Mouse (Mus musculus) thymus, postnatal 4 days (tissue): ENCODE results near the gene Wap.

ENCODE experiments used
- DNase-seq: peaks from one replicate; pipeline ENCODE4 v3.0.0; 2021

Gene Wap

DNA sequence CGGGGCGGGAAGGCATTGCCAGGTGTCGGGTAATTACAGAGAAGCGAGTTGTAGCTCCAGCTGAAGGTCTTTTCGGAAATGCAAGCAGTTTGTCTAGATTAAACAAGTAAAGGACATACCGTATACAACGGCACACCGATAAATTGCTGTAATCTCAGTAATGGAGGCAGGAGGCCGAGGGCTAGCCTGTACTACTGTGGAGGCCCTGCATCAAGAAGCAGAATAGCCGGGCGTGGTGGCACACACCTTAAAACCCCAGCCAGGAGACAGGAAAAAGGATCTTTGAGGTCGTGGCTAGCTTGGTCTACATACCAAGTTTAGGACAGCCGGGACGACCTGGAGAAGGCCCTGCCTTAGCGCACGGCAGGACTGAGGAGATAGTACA lies 12.1 kb downstream of the Wap start:
- no peak for DNase-seq

DNA sequence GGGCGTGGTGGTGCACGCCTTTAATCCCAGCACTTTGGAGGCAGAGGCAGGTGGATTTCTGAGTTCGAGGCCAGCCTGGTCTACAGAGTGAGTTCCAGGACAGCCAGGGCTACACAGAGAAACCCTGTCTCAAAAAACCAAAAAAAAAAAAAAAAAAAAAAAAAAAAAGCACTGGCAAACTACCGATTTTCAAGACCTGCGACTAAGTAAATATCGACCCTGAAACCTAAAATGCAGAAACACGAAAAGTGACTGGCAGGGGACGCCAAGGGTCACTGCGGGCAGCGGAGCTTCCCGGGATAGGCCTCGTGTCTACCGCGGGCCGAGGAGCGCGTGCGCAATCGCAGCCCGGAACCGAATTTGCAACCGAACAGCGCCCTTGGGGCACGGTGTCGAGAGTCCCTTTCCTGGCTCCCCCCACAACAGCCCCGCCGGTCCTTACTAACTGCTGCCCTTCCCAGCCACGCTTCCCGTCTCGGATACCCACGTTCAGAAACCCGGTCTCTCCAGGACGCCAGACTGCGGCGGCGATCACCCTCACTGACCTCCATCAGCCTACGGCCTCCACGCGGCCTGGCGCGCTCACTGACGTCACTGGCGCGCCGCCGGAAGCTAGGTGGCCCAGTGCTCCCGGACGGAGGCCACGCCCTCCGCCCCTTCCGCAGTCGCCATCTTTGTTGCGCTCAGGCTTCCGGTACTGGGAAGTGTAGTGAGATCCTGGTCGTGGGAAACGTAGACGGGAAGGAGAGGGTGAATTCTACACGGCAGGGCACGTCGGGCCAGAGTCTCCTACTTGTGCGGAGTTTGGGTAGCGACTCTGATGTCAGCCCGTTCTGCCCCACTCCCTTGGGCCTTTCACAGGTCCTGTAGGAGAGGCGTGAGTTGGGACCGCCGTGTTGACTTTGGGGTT lies 12.7 kb downstream of the Wap start, which contains the start of gene Tbrg4:
Gene Tbrg4, minus strand, starts transcription at position 590 of the 910 bp plus-strand sequence.
- DNase-seq = peak; percentile 94

DNA sequence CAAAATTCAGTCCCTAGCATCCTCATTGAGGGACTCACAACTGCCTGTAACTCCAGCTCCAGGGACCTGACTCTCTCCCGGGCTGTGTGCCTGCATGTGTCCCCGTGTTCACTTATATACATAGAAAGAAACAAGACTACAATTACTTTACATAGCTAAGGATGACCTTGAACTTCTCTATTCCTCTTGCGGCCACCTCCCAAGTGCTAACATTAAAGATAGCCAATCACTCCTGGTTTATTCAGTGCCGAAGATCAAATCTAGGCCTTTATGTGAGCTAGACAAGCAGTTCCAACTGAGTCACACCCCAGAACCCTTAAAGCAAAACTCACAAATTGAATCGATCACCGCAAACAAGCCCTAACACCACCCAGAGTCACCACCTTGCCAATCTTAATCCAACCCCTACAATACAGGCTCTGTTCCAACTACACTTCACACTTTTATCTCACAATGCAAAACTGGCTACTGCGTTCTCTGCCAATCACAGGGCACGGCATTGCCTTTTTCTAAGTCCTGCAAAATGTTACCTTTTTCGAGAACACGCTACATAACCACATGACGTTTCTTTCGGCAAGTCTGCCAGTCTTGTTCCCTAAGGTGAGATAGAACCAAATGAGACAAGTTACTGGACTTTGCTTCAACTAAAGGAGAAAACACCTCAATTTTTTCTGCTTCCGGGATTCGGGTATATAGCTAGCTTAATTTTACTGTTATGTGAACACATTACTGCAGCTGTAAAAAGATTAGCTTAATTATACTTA lies 13.6 kb downstream of the Wap start:
- DNase-seq = no peak

DNA sequence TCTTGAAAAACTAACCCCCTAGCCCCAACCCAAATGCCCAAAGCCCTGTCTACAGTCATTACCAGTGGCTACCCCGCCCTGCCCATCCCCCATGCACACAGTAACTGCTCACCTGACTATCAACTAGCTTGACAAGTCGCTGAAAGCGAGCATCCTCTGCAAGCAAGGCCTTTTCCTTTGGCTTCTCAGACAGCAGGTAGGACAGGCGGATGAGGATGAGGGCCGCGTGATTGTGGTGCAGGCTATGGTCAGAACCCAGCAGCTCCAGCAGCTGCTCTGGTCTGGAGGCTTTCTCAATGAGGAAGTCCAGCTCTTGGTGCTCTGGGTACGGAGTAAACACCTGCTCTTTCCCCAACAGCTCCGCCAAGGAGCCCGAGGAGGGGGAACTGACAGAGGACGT lies 14.7 kb downstream of the Wap start:
- no peak for DNase-seq

DNA sequence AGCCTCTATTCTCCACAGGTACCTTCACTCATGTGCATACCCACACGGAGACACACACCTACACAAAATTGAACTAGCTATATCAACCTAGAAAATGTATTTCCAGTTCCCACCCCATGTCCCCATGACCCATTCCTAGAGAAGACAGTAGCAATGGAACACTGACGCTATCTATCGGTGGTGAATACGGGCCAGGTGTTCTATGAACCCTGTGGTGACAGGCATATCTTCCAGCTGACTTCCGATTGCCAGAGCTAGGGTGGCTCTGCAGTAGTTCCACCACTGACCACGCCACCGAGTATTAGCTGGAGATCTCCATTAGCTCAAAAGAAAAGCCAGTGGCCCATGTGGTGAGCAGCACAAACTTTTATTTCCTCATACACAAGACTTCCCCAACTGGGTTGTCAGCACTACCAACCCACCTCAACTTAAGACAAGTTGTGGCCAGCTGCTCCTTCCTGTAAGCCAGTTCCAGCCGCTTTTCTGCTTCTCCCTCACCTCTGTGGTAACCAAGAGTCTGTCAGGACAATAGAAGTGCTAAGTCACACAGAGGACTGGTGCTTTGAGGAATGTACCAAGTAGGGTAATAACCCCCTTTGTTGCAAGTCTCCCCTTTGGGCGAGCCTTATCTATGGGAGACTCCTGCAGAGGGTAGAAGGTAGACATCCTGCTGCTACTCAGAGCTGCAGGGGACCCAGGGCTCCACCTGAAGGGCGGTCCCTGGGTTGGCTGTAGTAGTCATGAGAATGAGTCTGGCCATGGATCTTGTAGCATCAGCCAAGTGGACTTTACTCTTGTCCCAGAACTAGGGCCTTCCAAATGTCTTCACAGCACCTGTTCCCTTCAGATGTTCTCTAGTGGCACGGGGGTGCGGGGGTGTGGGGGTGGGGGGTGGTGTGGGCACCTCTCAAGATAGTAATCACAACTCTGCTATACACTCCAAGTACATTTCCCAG lies 22.9 kb downstream of the Wap start:
- DNase-seq = no peak

DNA sequence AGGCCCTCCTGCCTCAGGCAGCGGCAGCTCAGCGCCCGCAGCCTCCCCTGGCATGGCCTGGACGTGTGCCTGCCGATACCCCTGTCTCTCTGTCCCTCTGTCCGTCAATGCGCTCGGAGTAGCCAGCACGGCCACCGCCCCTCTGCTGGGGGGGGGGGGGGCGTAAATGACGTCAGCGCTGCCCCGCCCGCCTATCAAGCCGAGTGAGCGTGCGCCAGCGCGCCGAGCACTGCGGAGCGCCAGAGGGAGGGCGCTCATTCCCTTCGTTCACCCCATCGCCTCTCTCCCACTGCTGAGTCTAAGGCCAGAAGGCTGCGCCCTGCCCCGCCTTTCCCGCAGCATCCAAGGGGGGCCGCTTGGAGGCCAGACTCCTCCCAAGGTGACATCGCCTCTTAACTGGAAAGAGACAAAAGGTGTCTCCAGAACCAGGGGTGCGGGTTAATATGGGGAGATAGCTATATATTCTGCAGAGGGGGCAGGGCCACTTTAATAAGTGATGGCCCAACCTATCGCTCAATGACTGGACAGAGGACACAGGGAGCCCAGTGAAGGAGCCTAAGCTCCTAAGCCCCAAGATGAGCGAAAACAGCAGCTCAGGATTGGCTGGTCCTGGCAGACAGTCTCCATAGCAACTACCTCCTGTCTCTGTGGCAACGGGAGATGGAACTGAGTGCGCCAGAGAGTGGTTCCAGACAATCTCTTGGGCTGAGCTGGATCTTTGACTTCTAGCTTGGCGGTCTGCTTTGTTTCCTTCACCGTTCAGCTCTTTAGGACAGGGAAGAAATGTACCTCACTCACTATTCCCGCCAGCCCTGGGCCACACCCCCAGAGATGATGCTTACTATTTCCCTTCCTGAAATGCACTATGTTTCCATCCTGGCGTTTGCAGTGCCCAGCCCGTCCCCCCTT lies 32.7 kb downstream of the Wap start, which contains the start of gene Nacad:
Gene Nacad, minus strand, starts transcription at position 563 of the 909 bp plus-strand sequence.
- no peak for DNase-seq

DNA sequence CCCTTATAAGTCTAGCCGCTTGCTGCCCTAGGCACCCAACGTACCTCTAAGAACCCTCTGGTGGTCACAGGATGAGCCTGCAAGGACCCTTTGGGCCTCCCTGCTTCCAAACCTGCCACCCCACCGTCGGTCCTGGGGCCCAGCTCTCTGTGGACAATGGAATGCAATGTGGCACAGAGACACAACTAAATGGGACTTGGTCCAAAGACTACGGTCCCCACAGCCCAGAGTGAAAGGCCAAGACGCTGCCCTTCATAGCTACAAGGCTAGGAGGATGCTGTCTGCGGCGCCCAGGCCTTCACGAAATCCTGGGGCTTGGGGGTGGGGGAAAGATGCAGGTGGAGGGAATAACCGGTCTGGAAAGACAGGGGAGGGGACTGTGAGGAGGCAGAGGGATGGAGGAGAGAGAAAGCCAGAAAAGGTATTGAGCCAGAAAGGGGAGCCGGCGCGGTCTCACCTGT lies 33.4 kb downstream of the Wap start:
- no peak for DNase-seq

DNA sequence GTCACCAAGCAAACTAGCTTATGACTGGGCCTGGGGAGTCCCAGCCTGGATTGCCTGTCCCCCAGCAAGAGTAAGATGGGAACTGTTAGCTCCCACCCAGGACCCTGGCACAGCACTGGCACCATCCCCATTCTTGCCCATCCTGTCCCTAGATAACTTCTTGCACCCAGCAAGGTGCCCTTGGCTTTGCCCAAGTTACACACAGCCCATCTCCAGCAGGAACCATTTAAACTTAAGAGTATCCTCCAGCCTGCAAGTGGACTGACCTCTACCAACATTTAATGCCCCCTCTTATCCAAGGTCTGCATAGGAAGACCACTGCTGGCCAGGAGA lies 33.9 kb downstream of the Wap start:
- no peak for DNase-seq

DNA sequence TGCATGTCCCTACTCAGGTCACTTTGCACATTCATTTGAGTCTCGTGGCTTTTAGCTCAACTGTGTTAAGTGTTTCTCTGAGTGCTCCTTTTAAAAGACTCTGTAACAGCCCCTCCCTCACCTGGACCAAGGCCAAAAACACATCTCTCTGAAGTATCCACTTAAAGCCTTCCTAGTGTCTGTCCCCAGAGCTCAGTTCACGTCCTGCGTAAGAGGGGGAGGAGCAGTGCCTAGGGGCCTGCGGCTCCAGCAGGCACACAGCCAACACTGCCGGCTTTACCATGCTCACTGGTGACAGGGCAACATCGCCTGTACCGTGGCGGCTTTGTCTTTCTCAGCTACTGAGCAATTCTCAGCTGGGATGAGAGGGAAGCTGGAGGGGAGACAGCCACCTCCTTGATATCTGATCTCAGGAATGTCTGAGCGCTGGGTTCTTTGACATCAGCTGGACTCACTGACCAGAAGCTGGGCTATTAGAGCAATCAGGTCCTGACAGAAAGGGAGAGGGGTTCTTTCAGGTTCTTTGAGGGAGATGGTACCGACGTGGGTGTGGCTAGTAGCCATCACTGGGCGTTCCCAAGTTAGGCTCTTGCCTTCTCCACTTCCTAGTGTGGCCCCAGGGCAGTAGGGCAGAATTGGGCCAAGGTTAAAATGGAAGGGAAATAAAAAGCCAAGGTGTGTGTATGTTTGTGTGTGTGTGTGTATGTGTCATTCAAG lies 34.4 kb downstream of the Wap start:
- DNase-seq = peak; percentile 27

DNA sequence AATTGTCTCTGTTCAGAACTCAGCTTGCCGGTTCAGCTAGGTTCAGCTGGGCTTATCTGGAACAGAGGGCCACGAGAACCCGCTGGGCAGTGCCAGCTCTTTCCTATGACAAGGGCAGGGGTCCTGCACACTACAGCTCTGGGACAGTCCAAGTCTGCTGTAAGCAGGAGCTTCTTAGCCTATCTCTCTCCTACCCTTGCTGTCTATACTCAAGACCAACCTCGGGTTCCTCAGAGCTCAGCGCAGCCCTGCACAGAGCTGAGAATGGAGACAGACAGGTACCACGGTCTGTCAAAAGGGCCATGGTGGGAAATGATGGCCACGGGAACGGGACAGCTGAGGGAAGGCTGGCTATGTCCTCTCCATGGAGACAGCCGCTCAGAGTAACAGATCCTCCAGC lies 35.2 kb downstream of the Wap start:
- no peak for DNase-seq

DNA sequence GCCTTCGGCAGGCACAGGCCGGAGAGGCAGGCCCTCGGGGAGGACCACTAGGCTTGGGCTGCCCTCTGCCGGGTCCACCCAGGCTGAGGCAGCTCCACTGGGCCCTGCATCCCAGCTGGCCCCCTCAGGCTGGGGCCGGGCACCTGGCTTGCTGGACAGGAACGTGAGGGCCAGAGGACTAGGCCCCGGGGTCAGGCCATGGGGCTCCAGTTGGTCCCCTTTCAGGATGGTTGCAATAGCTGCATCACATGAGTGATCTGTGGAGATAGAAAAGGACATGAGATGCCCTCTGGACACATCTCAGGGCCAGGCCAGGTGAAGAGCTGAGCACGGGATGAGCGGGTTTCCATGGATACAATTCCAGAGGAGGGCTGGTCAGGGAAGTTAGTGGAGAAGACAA lies 35.8 kb downstream of the Wap start:
- no peak for DNase-seq

DNA sequence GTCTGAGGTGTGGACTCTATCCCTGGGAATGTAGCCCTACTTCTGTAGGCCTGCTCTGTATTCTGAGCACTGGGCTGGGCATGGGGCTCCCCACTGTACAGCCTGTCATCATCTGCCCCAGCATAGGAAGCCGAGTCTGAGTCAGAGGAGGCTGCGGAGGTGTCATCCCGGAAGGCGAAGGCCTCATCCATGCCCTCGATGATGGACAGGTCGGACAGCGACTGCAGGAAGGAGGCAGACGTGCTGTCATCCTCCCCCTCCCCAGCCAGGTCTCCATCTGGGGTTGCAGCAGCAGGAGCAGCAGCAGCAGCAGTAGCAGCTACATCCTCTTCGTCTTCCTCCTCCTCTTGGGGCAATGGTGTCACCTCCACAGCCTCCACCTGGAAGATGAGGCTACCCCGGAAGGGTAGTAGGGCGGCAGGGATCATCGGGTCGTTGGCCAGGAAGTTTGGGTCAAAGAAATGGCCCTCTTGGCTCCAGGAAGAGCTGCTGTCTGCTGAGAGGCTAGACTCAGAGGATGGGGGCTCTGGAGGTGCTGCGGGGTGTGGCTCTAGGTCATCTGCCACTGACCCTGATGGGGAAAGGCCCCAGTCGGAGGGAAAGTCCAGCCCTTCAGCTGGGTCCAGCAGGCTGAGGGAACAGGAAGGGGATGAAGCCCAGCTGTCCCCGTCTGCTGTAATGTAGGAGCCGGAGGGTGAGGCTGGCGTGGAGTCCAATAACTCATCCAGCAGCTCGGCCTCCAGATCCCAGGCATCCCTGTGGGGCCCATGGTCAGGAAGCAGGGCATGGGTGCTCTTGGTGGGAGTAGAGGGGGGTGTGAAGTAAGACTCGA lies 36.6 kb downstream of the Wap start:
- DNase-seq = peak; percentile 19

DNA sequence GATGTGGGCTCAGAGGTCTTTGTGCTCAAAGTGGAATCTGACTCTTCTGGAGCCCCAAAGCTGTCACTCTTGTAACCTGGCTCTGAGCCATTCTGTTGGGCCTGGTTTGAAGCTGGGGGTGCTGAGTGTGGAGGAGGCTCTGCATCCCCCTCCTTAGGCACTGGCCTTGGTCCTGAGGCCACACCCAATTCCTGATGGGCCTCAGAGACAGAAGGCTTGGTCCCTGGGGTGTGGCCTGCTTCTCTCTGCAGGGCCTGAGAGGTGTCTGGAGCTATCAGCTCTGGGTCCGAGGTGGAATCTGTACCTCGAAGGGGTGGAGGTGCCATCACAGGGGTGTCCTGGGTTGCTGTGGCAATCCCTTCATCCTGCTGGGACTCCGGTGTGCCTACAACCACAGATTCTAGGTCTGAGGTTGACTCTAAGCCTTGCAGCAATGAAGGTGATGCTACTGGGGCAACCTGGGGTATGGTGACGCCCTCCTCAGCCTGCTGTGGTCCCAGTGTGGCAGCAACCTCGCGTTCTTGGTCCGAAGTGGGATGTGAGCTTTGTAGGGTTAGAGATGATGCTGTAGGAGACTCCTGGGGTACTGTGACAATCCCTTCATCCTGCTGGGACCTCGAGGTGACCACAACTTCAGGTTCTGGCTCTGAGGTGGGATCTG lies 38.0 kb downstream of the Wap start:
- no peak for DNase-seq

DNA sequence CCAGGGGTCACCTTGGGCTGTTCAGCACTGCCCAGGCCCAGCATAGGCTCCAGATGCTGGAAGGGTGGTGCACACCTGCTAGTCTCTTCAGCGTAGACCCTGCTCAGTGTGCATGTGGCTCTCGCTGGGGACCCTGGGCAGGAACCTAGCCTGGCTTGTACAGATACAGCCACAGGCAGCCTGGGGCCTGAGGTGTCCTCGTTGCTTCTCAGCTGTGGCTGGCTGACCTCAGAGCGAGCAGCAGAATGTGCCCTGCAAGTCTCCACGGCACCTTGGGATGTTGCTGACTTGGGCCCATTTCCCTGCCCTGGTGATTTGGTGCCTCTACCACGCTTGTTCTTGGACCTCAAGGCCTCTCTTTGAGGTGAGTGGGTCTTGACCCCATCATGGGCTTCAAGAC lies 38.6 kb downstream of the Wap start:
- peak; percentile 20 for DNase-seq

DNA sequence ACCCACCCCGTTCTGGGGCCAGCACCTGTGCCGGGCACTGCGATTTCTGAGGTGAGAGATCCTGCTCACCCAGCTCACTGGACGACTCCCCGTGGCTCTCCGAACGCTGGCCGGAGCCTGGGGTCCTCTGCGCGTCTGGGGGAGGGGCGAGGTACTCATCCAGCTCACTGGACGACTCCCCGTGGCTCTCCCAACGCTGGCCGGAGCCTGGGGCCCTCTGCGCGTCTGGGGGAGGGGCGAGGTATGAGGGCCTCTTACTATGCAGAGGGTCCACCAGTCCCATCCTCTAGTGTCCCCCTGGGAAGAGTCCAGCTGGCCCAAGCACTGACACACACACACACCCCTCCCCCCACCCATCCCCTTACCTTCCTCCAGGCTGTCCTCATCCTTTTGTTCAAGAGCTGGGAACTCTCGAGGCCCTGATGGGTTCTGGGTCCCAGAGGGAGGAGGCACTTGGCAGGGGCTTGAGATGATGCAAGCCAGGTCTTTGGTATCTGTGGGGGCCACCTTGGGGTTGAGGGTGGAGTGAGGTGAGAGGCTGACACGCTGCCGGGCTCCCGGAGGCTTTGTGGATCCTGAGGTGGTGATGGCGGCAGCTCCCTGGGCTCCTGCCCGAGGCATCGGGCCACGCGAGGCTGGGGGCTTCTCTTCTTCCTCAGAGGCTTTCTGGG lies 39.3 kb downstream of the Wap start:
- DNase-seq = peak; percentile 32

DNA sequence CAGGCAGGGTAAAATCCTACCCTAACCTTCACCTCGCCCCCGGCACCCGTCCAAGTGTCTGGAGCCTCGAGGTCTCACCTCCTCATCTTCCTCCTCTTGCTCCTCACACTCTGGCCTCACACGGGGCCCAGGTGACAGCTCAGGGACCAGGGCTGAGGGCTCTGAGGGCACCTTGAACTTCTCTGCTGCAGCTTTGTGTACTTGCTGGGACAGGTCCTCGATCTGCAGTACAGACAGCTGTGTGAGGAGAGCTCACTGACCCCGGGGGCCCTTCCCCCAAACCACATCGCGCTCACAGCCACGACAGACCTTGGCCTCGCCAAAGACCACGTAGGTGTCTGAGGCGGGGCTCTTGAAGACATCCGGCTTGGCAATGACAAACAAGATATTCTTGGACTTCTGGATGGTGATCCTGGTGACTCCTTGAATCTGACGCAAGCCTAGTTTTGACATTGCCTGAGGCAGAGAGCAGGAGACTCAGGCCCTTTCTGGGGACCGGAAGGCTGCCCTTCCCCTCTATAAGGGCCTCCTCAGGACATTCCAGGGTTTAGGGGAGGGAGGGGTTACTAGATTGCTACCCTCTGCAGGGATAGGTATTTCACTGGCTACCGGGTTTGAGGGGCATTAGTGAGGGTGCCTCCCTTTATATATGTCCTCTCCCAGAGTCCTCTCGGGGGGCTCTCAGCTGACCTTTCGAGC lies 40.1 kb downstream of the Wap start:
- no peak for DNase-seq

DNA sequence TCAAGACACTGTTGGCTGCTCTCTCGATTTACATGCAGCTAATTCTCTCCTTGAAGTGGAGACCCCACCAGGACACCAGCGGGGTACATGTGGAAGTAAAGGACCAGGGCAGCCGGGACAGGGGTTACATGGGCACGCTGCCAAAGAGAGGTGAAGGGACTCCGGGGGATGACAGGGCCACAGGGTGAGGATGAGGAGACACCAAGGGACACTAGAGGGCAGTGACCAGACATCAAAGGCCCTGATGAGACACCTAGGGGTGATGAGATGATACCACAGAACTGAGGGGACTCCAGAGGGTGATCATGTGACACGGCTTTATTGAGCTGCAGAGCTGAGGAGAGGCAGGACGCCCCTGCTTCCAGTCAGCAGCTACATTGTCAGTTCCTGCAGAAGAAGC lies 40.9 kb downstream of the Wap start:
- DNase-seq = no peak

DNA sequence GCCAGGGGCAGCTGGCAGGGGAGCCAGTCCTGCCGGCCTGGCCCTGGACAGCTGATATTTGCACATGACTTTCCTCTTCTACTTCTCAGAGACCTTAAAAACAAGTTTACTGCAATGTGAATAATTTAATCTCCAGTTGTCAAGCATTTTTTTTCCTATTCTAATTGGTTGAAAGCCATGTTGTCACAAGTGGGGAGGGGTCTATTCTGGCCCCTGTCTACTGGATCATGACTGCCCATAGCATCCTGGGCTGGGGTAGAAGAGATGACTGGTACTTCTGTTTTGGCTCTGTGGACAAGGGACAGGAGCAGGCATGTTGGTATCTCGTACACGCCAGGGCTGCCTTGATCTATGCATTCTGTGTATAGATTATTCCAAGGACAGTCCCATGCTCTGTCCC lies 41.8 kb downstream of the Wap start:
- DNase-seq = no peak
